Mouse (Mus musculus) embryonic facial prominence, embryonic 14.5 days (tissue): ENCODE measurements at regions not wholly inside any gene's neighbourhood (a gene's known extent, or its start where the extent isn't known, plus 50 kb on each side); places are given as distances from the start of the nearest gene placed in this dataset.

Experiments used
- ATAC-seq: fragments of 200-750 bp; cut with Nextera tagmentation; 2 replicates; pipeline ENCODE4 v1.8.0; 2017; ENCODE audit warnings: low read depth, moderate number of reproducible peaks, moderate TSS enrichment
- DNase-seq: peaks from one replicate; pipeline ENCODE4 v3.0.0-alpha.2; 2015; ENCODE audit warnings: low spot score
- H3K27ac ChIP-seq: fragments of 300-500 bp; sonication (generic); replicated peaks from 2 replicates; pipeline ENCODE4 v1.5.1; 2014; ENCODE audit warnings: low read depth, mild to moderate bottlenecking, low read length, moderate library complexity
- H3K27me3 ChIP-seq: fragments of 300-500 bp; sonication (generic); replicated peaks from 2 replicates; pipeline ENCODE4 v1.6.1; 2014; ENCODE audit warnings: low read length; ENCODE audit not compliant: control insufficient read depth, insufficient read depth
- H3K36me3 ChIP-seq: fragments of 300-500 bp; sonication (generic); 2 replicates; pipeline ENCODE4 v1.6.1; 2014; ENCODE audit warnings: low read length, mixed read lengths; ENCODE audit not compliant: control insufficient read depth, insufficient read depth
- H3K4me1 ChIP-seq: fragments of 300-500 bp; sonication (generic); 2 replicates; pipeline ENCODE4 v1.6.1; 2014; ENCODE audit warnings: antibody characterized with exemption, low read length; ENCODE audit not compliant: control insufficient read depth, insufficient read depth
- H3K4me2 ChIP-seq: fragments of 300-500 bp; sonication (generic); 2 replicates; pipeline ENCODE4 v1.6.1; 2014; ENCODE audit warnings: low read depth, mild to moderate bottlenecking, low read length, moderate library complexity, mixed read lengths
- H3K4me3 ChIP-seq: fragments of 300-500 bp; sonication (generic); 2 replicates; pipeline ENCODE4 v1.5.1; 2014; ENCODE audit warnings: low read depth, mild to moderate bottlenecking, low read length
- H3K9ac ChIP-seq: fragments of 300-500 bp; sonication (generic); 2 replicates; pipeline ENCODE4 v1.6.1; 2014; ENCODE audit warnings: low read depth, mild to moderate bottlenecking, low read length, moderate library complexity, mixed read lengths
- H3K9me3 ChIP-seq: fragments of 300-500 bp; sonication (generic); 2 replicates; pipeline ENCODE4 v1.6.1; 2016; ENCODE audit warnings: low read length; ENCODE audit not compliant: control insufficient read depth
- WGBS: fragments of 180-500 bp; shearing (Covaris S2); extraction: QIAGEN DNeasy Blood & Tissue Kit; methylation state at CpG from one replicate; pipeline ENCODE4 v1.1.7; 2014; 5-methylcytosine and 5-hydroxymethylcytosine counted together

DNA sequence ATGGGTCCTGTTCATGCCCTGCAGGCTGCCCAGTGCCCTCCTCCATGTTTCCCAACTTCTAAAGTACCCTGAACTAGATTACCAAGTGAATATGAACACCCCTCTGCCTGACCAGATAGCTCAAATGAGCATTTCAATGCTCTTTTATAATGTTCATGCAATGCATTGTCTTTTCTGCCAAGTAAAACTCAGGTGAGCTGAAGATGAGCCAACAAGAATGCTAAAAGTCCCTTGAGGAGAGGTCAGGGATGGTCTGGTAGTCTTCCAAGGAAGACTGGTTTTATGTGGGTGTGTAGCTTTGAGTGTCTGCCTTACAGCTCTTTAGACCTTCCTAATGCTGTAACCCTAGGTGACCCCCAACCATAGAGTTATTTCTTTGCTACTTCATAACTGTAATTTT, 58.0 kb upstream of the Abca12 start:
- Histone ChIP-seq H3K27ac (no peak overlapping the region), H3K4me1 (no peaks in the 10 kb centered on the region), H3K9ac (no peak overlapping the region), H3K4me3 (no peak overlapping the region), H3K4me2 (no peak overlapping the region), H3K36me3 (no peaks in the 10 kb centered on the region), H3K9me3 (no peaks in the 10 kb centered on the region), H3K27me3 (no peaks in the 10 kb centered on the region)
- ATAC-seq, result no peak
- DNase-seq, result no peak

DNA sequence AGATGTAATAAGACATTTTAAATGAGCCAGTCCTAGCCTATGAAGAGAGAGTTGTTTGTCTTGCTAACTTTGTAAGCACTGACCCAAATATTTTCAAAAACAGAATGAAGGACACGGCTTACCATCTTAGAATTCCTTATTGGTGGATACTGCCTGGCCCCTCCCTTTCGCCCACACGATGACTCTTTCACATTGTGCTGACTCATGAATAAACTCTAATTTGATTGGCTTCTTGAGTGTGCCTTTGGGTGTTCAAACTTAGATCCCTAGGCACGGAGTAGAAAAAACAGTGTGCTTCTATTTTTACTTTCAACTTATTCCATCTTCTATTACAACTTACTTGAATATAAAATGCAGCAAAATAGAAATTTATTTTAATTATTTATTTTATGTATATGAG, 68.4 kb upstream of the Abca12 start:
- no peaks in the 10 kb centered on the region for H3K4me1 ChIP-seq
- DNase-seq (no peak), ATAC-seq (no peak)
- no peak overlapping the region for H3K9ac ChIP-seq
- no peaks in the 10 kb centered on the region for H3K9me3 ChIP-seq
- no peak overlapping the region for H3K27ac ChIP-seq
- 92% methylated on average over 4 of the region's 4 CpGs for WGBS
- no peaks in the 10 kb centered on the region for H3K27me3 ChIP-seq
- H3K4me3 ChIP-seq, result no peak overlapping the region
- no peak overlapping the region for H3K4me2 ChIP-seq
- H3K36me3 ChIP-seq, result no peaks in the 10 kb centered on the region

DNA sequence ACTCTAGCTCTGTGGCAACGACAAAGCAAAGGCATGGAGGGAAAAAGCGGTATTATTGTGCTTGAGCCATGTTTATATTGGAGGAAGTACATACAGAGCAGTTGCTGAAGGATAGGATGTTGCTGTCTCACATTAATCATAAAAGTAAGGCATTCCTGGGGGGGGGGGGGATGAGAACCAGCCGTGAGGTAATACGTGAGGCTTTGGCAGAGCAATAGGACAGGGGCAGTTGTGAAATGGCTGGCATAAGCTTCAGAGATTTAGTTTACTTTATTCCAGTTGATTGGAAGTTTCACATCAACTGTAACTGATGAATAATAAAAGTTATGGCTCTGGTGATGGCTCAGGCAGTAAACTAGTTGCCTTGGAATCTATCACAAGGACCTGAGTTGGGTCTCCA, 62.4 kb upstream of the Atic start:
- H3K4me1 ChIP-seq, result no peaks in the 10 kb centered on the region
- H3K9me3 ChIP-seq, result no peaks in the 10 kb centered on the region
- H3K27ac ChIP-seq, result no peak overlapping the region
- no peak overlapping the region for H3K9ac ChIP-seq
- no peak overlapping the region for H3K4me2 ChIP-seq
- H3K4me3 ChIP-seq, result no peak overlapping the region
- 61% methylated on average over 4 of the region's 4 CpGs for WGBS
- H3K36me3 ChIP-seq, result no peaks in the 10 kb centered on the region
- H3K27me3 ChIP-seq, result no peaks in the 10 kb centered on the region
- ATAC-seq (no peak), DNase-seq (no peak)

DNA sequence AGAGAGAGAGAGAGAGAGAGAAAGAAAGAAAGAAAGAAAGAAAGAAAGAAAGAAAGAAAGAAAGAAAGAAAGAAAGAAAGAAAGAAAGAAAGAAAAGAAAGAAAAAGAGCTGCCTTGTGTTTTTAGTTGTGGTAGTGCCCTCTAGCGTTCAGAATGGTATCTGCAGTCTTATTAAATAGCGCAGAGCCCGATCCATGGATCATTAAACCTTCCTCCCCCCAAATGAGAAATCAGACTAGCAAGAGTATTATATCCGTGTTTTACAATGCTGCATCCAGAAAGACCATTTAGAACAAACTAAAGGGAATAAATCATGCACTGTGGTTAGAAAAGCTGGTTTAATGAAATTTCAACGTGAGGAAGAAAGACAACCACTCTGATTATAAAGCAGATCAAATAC, 51.1 kb upstream of the Atic start:
- Histone ChIP-seq H3K4me2 (0 out of 2 replicates have a peak overlapping the region, but pooled peaks have one; percentile 6), H3K9me3 (no peaks in the 10 kb centered on the region), H3K27ac (no peak overlapping the region), H3K9ac (no peak overlapping the region), H3K36me3 (no peaks in the 10 kb centered on the region), H3K27me3 (no peaks in the 10 kb centered on the region), H3K4me3 (no peak overlapping the region), H3K4me1 (no peaks in the 10 kb centered on the region)
- no peak for ATAC-seq
- peak; percentile 8 for DNase-seq
- 7% methylated on average over 5 of the region's 5 CpGs for WGBS

DNA sequence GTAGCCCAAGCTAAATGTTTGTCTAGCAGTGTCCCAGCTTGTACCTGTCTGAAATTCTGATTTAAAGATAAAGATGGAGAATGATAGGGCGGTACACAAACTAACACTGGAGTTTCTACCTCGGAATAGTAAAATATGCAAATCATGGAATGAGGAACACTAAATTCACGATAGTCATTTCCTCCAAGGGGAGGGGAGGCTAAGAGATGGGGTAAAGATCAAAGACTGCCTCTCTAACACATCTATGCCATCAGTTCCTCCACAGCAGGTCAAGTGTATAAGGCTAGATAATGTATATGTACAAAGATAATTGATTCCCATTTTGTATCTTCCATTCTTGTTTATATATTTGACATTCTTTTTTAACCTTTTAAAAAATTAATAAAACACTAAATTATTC, 50.4 kb upstream of the Atic start:
- 55% methylated on average over 3 of the region's 3 CpGs for WGBS

More for the DNA sequence above, 50.4 kb upstream of the Atic start:
- H3K27ac ChIP-seq, result no peak overlapping the region
- no peaks in the 10 kb centered on the region for H3K9me3 ChIP-seq
- no peaks in the 10 kb centered on the region for H3K27me3 ChIP-seq
- no peaks in the 10 kb centered on the region for H3K4me1 ChIP-seq
- no peak for ATAC-seq
- H3K9ac ChIP-seq, result no peak overlapping the region
- H3K4me3 ChIP-seq, result no peak overlapping the region
- DNase-seq, result no peak
- H3K4me2 ChIP-seq, result no peak overlapping the region
- no peaks in the 10 kb centered on the region for H3K36me3 ChIP-seq
